Mouse (Mus musculus) urinary bladder, adult 2 months (tissue): Measurements from ENCODE around the gene Mmp24. TPM values are rescaled to one million over a fixed set of nuclear protein-coding genes. Genes with fewer than 3 reads are reported as not detected.

Experiments
- DNase-seq: peaks from one replicate; pipeline ENCODE4 v3.0.0; 2022; ENCODE audit warnings: low spot score
- polyA plus RNA-seq: library from polyadenylated mRNA; depleted of rRNA; stranded (reverse); fragments of >200 nt; gene quantifications from 2 replicates; pipeline ENCODE4 v1.2.3, GENCODE M21; 2012

Gene Mmp24
- polyA plus RNA-seq, 1 experiment, result 0.04 TPM

GRCm38 (mm10) chr2:155775685-155776263, 632 bp downstream of the Mmp24 start:
- peak; percentile 58 for DNase-seq

- no peak for DNase-seq
Observed at GRCm38 (mm10) chr2:155776824-155777687, 1.9 kb downstream of the Mmp24 start.

DNA sequence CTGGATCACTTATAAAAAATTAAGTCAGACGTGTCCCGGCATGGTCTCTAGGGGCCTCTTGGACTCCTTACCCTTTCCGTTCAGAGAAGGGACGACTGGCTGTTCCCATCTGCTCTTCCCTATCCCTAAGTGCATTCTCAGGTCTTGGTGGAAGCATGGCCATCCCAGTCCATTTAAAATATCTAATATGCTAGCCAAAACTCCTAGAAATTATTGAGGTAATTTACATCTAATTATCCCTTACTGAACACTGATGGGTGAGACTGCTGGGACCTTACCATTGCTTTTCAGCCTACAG, 2.5 kb downstream of the Mmp24 start:
- no peak for DNase-seq

GRCm38 (mm10) chr2:155778004-155778403, 2.9 kb downstream of the Mmp24 start:
- DNase-seq, result no peak

DNA sequence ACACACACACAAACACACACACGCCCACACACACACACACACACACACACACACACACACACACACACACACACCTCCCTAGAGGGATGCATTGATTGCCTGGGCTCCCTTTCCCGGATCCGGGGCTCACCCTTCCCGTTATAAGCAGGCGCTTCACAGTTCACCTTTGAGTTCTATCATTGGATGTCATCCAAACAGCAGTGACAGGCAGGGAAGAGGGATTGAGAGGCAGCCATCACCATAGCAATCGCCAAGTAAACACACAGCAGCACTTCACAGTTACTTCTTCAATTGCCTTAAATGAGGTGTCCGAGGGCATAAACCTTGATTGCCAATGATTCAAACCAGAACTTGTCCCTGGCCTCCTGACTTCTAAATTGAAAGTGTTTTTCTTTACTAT, 3.9 kb downstream of the Mmp24 start:
- no peak for DNase-seq

- DNase-seq, result no peak
Observed at GRCm38 (mm10) chr2:155779506-155779905, 4.4 kb downstream of the Mmp24 start.

DNA sequence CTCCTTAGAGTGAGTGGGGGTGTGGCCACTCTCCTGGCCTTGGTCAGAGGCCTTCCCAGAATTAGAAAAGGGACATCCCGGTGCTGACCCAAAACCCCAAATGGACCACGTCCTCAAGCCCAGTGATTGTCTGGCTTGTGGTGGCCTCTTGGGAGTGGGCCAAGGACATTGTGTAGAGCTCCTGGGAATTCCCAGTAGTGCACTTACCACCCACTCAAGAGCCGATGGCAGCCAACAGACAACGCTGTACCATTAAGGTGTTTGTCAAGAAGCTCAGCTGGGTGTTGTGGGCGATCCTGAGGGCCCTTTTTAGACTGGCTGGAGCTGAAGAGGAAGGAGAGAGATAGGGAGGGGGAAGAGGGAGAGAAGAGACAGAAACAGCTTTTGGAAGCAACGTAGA, 9.4 kb downstream of the Mmp24 start:
- no peak for DNase-seq

GRCm38 (mm10) chr2:155786905-155787304, 11.8 kb downstream of the Mmp24 start:
- DNase-seq, result no peak

DNA sequence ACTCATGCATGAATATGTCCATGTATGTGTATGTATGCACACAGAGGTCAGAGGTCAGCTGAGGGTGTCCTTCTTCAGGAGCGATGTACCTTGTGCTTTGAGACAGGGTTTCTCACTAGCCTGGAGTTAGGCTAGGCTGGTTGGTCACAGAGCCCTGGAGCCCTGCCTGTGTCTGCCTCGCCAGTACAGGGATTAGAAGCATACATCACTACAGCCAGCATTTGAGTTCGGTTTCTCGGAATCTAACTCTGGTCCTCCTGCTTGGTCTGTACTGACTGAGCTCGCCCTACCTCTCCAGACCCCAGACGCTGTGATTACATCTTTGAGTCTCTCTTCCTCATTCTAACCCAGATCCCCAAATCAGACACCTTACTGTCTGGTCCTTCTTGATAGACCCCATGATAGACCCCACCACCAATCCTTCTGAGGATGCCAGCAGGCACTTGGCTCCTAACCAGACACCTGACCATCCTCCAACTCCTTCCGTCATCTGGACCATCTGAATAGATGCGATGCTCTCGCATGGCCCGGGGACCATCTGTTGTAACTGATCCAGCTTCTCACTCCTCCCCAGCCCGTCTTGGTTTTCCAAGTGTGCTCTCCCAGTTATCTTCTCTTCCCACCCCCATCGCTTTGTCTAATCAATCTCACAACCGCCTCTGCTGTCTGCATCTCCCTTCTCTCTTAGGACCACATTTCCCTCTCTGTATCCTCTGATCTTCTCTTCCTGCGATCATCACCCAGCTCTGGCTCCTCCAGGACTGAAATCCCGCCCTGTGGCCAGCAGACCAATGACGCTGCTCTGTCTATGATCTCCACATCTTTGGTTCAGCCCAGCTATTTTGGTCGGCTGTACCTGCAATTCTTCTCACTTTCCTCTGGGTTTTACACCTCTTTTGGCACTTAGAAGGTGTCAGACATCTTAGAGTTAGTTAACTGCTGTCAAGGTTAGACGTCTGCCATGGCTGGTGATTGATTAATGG, 13.1 kb downstream of the Mmp24 start:
- DNase-seq, result no peak

GRCm38 (mm10) chr2:155792899-155793298, 17.8 kb downstream of the Mmp24 start:
- DNase-seq, result no peak

- no peak for DNase-seq
Observed at GRCm38 (mm10) chr2:155794674-155795445, 19.7 kb downstream of the Mmp24 start.

DNA sequence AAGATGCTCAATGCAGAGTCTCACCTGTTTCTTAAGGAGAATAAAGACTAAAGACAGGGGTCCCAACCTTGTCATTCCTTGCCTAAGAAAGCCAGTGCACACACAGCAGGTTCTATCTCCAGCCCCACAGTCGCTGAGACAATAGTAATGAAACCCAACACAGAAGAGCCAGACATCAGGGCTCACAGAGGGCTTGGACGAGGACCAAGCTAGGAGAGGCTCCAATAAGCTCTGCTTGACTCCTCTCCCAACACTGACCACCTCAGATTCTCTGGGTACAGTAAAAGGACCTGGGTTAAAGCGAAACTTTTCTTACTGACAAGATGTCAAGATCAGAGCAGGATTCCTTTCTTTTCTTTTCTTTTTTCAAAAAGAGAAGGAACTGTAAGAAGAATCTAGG, 23.5 kb downstream of the Mmp24 start:
- no peak for DNase-seq

- DNase-seq, result no peak
Observed at GRCm38 (mm10) chr2:155802761-155803160, 27.6 kb downstream of the Mmp24 start.

GRCm38 (mm10) chr2:155804053-155804452, 28.9 kb downstream of the Mmp24 start:
- DNase-seq, result no peak

- DNase-seq, result no peak
Observed at GRCm38 (mm10) chr2:155805231-155805924, 30.2 kb downstream of the Mmp24 start.

DNA sequence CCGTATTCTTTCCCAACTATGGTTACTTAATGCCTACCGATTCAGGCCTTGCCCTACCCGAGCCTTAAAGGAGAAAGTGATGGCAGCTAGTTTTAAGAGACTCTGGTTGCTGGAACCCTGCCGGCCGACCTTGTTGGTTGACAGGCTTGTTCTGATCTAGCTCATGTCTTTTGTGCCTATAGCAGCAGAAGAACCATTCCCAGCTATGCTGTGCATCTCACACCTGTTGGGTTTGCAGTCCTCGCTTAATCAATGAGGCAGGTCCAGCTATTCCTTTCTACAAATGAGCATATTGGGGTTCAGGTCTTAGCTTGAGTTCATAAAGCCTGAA, 30.7 kb downstream of the Mmp24 start:
- no peak for DNase-seq

DNA sequence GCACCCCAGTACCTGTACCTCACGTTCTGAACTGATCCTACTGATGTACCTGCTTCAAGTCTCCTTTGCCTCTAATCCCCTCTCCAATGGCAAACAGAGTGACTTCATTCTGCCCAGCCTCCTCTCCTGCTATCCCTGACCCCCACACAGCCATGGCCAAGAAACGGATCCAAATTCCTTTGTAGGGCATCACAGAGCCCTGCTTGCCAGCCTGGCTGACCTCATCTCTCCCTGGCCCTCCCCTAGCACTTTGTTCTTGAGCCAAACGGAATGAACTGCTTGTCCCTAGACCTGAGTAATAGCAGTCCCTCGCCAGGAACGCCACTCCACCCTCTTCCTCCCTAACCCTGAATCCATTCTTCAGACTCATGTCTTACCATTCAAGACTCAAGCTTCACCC, 31.4 kb downstream of the Mmp24 start:
- DNase-seq, result no peak

GRCm38 (mm10) chr2:155807408-155807807, 32.3 kb downstream of the Mmp24 start:
- no peak for DNase-seq

DNA sequence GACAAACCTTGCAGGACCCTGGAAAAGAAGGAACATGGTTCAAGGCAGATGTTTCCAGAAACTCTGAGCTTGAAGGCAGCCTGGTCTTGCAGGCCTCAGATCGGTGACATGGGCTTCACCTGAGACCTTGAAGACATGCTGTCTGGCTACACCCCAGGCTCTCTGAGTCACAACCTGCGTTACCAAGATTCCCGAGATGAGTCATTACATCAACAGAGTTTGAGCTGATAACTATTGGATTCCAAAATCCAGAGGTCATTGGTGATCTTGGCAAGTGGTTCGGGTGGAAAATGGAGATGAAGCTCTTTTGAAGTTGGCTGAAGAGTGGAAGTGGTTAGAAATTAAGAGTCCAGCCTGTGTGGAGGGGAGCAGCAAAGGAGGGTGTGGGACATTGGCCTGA, 34.5 kb downstream of the Mmp24 start:
- DNase-seq, result no peak

- peak; percentile 33 for DNase-seq
Observed at GRCm38 (mm10) chr2:155811821-155812396, 36.8 kb downstream of the Mmp24 start.

GRCm38 (mm10) chr2:155812637-155813036, 37.5 kb downstream of the Mmp24 start:
- DNase-seq, result peak; percentile 12
